Mouse (Mus musculus): ENCODE measurements around the gene Vtn. TPM values are rescaled to one million over a fixed set of nuclear protein-coding genes. Genes with fewer than 3 reads are reported as not detected.

Gene Vtn
- total RNA-seq, 4 experiments from 2014 or later, result 5.7 to 11.1 (median 6.7) TPM

GRCm38 (mm10) chr11:78497544-78498522 lies 1.1 kb upstream of the Vtn start, which contains the start of gene Sarm1:
TSS of gene Sarm1 (minus strand) at chr11:78497754.
- DNase-seq (ENCODE audit: low spot score in 2 of 2), result peak; percentile 84 to 88

- DNase-seq (ENCODE audit: low spot score in 2 of 2), result no peak
Observed at GRCm38 (mm10) chr11:78499543-78499942, 652 bp downstream of the Vtn start.

GRCm38 (mm10) chr11:78500623-78501202 lies 1.8 kb downstream of the Vtn start:
- DNase-seq (ENCODE audit: low spot score in 2 of 2), result no peak

GRCm38 (mm10) chr11:78501529-78501928 lies 2.6 kb downstream of the Vtn start:
- DNase-seq (ENCODE audit: low spot score in 2 of 2), result no peak

- DNase-seq (ENCODE audit: low spot score in 2 of 2), result no peak
Observed at GRCm38 (mm10) chr11:78502909-78503650, 4.2 kb downstream of the Vtn start, which contains the start of gene Sebox. TSS of gene Sebox (plus strand) at chr11:78503447.

- DNase-seq (ENCODE audit: low spot score in 2 of 2), result no peak
Observed at GRCm38 (mm10) chr11:78505430-78505829, 6.5 kb downstream of the Vtn start.

GRCm38 (mm10) chr11:78509148-78509547 lies 10.3 kb downstream of the Vtn start:
- no peak for DNase-seq (ENCODE audit: low spot score in 2 of 2)

GRCm38 (mm10) chr11:78512025-78512957 lies 13.4 kb downstream of the Vtn start, which contains the start of the genes Tmem199 and Poldip2:
TSS of gene Tmem199 (minus strand) at chr11:78512172.
TSS of gene Poldip2 (plus strand) at chr11:78512193.
- DNase-seq (ENCODE audit: low spot score in 2 of 2), result peak; percentile 78 to 86

GRCm38 (mm10) chr11:78513106-78513790 lies 14.4 kb downstream of the Vtn start:
- DNase-seq (ENCODE audit: low spot score in 2 of 2), result no peak

GRCm38 (mm10) chr11:78515549-78516325 lies 16.8 kb downstream of the Vtn start:
- DNase-seq (ENCODE audit: low spot score in 2 of 2), result no peak

GRCm38 (mm10) chr11:78518931-78519330 lies 20.0 kb downstream of the Vtn start:
- no peak for DNase-seq (ENCODE audit: low spot score in 2 of 2)

- DNase-seq (ENCODE audit: low spot score in 2 of 2), result no peak
Observed at GRCm38 (mm10) chr11:78521880-78522279, 23.0 kb downstream of the Vtn start.

- peak in 1 of 2 experiments; percentile 25 for DNase-seq (ENCODE audit: low spot score in 2 of 2)
Observed at GRCm38 (mm10) chr11:78522481-78522997, 23.6 kb downstream of the Vtn start.

- no peak for DNase-seq (ENCODE audit: low spot score in 2 of 2)
Observed at GRCm38 (mm10) chr11:78523241-78523955, 24.5 kb downstream of the Vtn start.

- no peak for DNase-seq (ENCODE audit: low spot score in 2 of 2)
Observed at GRCm38 (mm10) chr11:78524838-78525237, 25.9 kb downstream of the Vtn start.

GRCm38 (mm10) chr11:78528714-78529113 lies 29.8 kb downstream of the Vtn start:
- no peak for DNase-seq (ENCODE audit: low spot score in 2 of 2)

- DNase-seq (ENCODE audit: low spot score in 2 of 2), result no peak
Observed at GRCm38 (mm10) chr11:78530001-78530400, 31.1 kb downstream of the Vtn start.

- DNase-seq (ENCODE audit: low spot score in 2 of 2), result no peak
Observed at GRCm38 (mm10) chr11:78531046-78531445, 32.2 kb downstream of the Vtn start.

All from gastrocnemius, adult 8-10 months (tissue).